Mouse (Mus musculus): Measurements from ENCODE around the gene Prpf6.
A peak's percentile ranks its signal among the peaks of the same experiment; 100 is the strongest.

Gene Prpf6

DNA sequence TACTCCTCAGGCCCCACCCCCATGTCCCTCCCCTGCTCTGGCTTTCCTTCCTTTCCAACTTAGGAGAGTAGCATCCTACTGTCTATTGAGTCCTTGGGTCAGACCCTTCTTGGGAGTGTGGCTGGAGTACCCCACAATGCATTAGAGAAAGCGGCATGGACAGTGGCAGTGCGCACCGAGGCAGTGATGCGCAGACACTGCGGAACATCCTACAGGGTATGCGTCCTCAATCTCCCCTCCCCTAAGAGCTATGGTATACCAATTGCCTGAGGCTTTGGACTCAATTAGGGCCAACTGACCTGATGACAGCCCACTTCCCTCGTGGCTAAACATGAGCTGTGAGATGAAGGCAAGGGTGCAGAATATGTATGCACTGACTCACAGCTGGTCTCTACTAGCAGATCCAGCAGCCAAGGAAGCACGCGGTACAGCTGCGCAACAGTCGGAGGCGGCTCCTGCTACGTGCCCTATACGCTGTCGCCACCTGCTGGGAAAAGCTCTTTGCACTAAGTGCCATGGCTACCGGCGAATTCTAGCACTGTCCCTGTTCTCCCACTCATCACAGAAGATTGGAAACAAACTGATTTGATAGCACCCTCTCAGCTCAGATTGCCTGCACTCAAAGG, 67.4 kb downstream of the Prpf6 start:
- no peak for DNase-seq (ENCODE audit: low spot score)

DNA sequence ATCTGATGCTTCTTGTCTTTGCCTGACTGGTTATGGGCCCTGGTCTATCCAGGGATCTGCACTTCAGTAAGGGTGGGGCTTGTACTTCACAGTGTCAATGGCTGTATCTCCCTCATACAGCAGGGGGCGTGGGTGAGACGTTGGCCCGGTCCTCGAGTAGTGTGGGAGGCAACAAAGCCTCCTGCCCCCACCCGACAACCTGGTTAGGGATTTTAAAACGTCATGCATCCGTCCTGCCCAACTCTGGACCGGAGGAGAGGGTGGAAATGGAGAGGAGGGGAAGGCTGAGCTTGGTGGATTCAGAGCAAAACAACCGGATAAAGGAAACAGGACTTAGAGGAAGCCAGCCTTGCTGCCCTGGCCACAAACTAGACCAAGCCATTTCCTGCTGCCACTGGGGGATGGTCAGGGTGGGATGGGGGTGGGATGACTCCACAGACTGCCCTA, 68.0 kb downstream of the Prpf6 start:
- peak; percentile 44 for DNase-seq (ENCODE audit: low spot score)

DNA sequence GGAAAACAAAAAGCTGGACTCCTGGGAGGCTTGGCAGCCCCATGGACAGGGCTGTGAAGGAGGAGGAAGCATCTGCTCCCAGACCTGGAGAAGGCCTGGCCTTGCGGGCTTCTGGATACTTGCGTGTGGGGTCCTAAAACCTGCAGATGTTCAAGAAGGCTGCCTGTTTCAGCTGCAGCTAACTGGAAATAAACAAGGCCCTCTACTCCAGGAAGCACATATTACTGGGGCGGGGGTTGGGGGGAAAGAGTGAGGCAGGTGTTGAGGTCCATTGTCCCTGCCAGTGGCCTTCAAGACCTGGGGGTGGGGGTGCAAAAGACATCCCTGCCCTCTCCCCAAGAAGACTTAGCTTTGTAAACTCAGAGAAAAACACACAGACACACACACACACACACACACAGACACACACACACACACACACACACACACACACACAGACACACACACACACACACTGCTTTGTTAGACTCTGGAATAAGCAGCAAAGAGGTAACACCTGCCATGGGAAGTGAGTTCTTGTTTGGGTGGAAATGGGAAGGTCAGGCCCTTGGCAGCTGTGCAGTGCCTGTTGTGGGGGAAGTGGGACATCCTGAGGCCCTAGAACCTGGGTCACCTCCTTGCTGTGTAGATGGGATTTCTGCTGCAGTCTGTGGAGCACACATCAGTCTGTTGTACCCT, 71.1 kb downstream of the Prpf6 start:
- DNase-seq (ENCODE audit: low spot score) = no peak

- DNase-seq (ENCODE audit: low spot score) = no peak
Measured at GRCm38 (mm10) chr2:181663298-181663630, 71.6 kb downstream of the Prpf6 start.

DNA sequence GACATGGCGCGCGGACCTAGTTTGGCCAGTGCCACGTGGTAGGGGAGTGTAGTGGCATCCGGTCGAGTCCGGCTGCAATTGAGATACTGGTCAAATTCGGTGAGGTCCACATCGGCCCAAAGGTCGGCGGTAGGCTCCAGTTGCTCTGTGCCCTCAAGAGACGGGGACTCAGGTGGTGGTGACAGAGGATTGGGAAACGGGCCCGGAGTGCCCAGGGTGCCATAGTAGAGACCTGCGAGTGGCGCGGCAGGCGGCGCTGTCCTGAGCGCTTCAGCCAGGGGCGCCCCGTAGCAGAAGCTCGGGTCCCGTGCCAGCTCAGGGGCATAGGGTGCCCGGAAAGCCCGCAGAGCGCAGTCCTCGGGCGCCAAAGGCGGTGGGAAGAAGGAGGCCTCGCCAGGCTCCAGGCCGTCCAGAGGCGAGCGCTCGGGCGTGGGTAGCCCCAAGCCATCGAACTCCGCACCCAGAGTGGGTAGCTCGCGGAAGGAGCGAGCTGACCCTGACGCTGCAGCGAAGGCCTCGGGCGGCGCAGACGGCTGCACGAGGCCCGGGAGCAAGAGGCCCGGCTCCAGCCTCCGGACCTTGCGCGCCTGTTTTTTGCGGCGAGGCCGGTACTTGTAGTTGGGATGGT, 78.7 kb downstream of the Prpf6 start:
- no peak for DNase-seq (ENCODE audit: low spot score)

- no peak for DNase-seq (ENCODE audit: low spot score)
Measured at GRCm38 (mm10) chr2:181670913-181671311, 79.2 kb downstream of the Prpf6 start.

- DNase-seq (ENCODE audit: low spot score) = no peak
Measured at GRCm38 (mm10) chr2:181671326-181671725, 79.7 kb downstream of the Prpf6 start, which contains the start of gene Sox18. TSS of gene Sox18 (minus strand) at chr2:181671640.

DNA sequence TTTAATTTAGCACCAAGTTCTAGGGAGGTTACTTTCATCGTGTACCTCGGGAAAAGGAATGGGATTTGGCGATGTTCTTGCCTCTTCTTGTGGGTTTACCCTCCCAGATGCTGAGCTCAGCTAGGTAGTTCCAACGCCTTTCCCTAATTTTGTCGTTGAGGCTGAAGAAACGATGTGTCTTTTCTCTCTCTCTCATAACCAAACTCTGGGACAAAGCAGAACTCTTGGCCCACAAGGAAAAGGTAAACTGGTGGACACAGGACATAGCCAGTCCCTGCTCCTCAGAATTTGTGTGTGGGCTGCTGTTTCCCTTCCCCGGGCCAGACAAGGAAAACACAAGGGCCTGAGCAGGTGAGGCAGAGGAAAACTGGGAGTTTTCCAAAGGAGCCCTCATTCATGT, 80.3 kb downstream of the Prpf6 start:
- DNase-seq (ENCODE audit: low spot score) = no peak

- no peak for DNase-seq (ENCODE audit: low spot score)
Measured at GRCm38 (mm10) chr2:181673501-181673900, 81.8 kb downstream of the Prpf6 start.

GRCm38 (mm10) chr2:181674934-181675333, 83.3 kb downstream of the Prpf6 start:
- DNase-seq (ENCODE audit: low spot score) = no peak

DNA sequence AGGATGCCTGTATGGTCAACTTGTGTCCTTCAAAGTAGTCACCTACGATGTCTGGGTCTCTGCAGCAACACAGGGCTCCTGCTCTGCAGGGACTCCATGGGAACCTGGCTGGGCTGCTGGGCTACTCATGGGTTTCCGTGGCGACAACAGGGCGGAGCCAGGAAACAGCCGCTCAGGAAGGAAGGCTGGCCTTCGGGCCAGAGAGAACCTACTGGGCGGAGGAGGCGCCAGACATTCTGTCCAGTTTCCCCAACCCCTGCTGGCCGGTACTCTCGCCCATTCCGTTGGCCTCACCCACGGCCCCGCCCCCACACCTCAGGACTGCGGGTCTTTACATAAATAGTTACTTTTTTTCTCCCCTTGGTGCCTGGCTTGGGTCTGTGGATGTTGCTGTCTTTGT, 83.8 kb downstream of the Prpf6 start:
- no peak for DNase-seq (ENCODE audit: low spot score)

DNA sequence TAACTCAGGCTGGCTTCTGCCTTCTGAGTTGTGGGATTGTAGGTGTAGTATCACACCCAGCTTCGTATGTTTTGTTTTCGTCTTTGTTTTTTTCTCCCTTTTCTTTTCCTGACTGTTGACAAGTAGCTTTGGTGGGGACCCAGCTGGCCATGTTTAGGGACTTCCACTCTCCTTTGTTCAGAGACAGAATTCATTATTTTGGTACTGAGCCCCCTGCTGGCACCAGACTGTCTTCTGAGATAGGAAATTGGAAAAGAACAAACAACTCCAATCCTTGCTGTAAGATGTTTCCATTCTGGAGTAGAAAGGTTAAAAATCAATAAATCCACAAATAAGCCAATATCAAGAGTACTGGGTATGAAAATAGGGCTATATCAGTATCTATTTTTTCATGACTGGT, 84.8 kb downstream of the Prpf6 start:
- no peak for DNase-seq (ENCODE audit: low spot score)

DNA sequence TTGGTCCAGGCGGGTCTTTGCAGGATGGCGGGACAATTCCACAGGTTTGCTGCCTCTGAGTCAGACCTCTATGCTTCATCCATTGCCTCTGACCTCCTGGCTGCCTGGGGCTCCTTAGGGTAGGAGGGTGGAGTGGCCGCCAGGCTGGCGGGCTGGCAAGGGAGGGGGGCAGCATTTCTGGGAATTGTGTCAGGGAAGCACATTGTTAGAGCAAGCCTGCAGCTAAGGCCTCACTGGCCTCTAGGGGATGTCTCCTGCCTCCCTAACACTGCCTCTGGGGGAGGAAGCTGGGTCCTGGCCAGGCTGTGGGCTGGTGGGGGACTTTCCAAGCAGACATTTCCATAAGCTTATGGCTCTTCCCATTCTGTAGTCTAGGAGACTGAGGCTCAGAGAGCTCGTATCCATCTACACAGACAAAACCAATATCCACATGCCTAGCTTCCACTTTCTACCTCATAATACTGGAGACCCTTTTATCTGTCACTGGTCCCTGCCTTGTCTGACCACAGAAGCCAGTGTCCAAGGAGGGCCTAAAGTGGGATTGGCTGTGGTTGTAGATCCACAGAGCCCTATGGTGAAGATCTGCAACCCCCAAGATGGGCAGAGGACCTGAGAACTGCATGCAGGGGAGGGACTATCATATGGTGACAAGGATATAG, 85.6 kb downstream of the Prpf6 start:
- DNase-seq (ENCODE audit: low spot score) = no peak

DNA sequence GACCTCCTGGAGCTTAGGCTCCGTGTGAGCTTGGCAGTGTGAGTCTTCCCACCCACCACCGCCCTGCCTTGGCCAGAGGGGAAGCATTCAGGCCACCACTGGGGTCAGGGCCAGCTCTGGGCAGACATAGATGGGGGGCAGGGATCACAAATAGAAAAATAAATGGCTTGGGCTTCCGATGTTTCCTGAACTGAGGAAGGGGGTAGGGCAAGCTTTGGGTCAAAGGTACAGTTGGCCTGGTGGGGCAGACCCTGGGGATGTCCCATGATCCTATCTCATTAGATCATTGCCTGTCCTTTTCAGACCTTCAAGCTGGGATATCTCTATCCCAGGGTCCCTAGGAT, 86.1 kb downstream of the Prpf6 start:
- DNase-seq (ENCODE audit: low spot score) = no peak

GRCm38 (mm10) chr2:181678780-181679179, 87.1 kb downstream of the Prpf6 start:
- DNase-seq (ENCODE audit: low spot score) = no peak

DNA sequence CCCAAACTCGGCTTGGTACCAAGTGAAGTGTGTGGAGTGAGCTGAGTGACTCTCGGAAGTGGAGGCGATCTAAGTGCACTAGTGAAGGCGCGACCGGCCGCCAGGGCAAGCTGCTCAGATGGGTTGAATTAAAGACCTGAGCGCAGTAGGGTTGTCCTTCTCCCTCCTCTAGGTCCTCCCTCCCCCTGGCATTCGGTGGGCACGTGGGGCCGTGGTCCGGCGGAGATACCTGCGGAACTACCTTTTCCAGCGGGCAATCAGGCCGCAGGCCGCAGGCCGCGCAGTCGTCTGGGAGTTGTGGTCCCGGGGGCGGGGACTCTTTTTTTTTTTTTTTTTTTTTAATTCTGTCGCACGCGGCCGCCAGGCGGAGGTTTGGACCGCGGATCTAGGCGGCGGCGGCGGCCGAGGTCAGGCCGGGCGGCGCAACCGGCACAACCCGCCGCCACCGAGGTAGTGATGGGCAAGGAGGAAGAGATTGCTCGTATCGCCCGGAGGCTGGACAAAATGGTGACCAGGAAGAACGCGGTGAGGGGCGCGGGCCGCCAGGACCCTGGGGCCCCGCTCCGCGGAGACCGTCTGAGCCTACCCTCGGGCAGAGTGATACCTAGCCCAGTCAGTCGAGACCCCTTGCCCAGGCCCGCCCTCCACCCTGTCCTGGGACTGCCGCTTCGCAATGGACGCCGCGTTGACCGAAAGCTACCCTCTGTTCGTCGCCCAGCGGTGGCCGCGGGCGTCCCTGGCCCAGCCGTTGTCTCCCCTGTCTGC, 88.5 kb downstream of the Prpf6 start, which contains the start of gene Tcea2:
Gene Tcea2 (plus strand): TSS at position 360 of the 765 bp plus-strand sequence.
- peak; percentile 62 for DNase-seq (ENCODE audit: low spot score)

DNA sequence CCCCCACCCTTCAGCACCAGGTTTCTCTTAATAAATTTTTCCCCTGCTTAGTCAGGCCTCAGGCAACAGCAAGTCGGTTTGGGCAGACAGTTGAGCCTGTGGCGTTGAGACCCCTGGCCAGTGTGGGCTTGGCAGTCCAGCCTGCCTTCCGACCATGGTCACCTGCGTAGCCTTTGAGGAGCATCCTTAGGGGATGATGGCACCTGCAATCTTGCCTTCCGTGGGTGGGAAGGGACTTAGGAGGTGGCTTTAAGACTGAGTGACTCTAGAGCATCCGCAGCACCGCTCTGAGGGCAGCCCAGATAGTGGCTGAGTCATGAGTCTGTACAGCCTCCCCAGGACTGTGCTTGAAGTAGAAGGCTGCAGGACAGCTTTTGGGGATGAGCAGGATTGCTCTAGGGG, 89.0 kb downstream of the Prpf6 start:
- DNase-seq (ENCODE audit: low spot score) = no peak

DNA sequence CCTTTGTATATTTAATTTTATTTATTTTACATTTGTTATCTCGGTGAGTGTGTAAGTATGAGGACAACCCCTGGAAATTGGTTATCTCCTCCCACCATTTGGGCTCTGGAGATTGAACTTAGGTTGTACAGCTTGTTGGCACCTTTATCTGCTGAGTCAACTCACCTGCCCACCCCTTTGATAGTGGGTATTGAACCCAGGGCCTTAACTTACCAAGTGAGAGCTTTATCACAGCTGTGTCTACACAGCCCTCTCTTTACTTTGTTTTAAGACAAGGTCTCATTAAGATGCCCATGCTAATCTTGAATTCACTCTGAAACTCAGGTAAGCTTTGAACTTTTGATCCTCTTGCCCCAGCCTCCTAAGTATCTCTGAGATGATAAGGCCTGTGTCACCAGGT, 90.3 kb downstream of the Prpf6 start:
- no peak for DNase-seq (ENCODE audit: low spot score)

DNA sequence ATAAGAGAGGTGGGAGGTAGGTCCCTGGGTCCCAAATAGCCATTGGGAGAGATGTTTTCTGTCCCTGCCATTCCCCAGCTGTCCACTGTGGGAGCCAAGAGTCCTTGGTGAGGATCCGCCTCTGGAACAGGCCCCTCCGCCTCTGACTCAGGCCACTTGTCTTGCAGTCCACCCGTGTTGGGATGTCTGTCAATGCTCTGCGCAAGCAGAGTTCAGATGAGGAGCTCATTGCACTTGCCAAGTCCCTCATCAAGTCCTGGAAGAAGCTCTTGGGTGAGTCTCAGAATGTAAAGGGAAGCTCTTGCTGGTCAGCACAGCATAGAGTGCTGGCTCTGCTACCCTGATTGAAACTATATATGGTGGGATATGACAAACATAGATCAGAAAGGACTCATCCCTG, 91.7 kb downstream of the Prpf6 start:
- no peak for DNase-seq (ENCODE audit: low spot score)

- no peak for DNase-seq (ENCODE audit: low spot score)
Measured at GRCm38 (mm10) chr2:181684713-181685112, 93.0 kb downstream of the Prpf6 start.

GRCm38 (mm10) chr2:181685686-181686085, 94.0 kb downstream of the Prpf6 start:
- DNase-seq (ENCODE audit: low spot score) = no peak

- DNase-seq (ENCODE audit: low spot score) = no peak
Measured at GRCm38 (mm10) chr2:181687586-181687985, 95.9 kb downstream of the Prpf6 start.

Data from ovary, postnatal 10 days (tissue).